Mouse (Mus musculus): ENCODE results near the gene Rnf144b.

GRCm38 (mm10) chr13:47238131-47238530 is 115.7 kb downstream of the Rnf144b start:
- TF ChIP-seq CTCF (IDR thresholded peaks at IDR 0.05; ENCODE audit: control insufficient read depth, insufficient read depth, insufficient replicate concordance, low read depth, low read length) (no peak), POLR2A (IDR thresholded peaks at IDR 0.05; ENCODE audit: control insufficient read depth, low read depth, low read length) (no peak)

Measured in testis, adult 2 months (tissue).